Mouse (Mus musculus): ENCODE data around the gene Syt14.

Gene Syt14

GRCm38 (mm10) chr1:192993491-192993890, 42.1 kb downstream of the Syt14 start:
- DNase-seq (ENCODE audit: low read depth, low spot score): no peak

GRCm38 (mm10) chr1:192987203-192987602, 48.4 kb downstream of the Syt14 start:
- DNase-seq (ENCODE audit: low read depth, low spot score): no peak

- no peak for DNase-seq (ENCODE audit: low read depth, low spot score)
These were observed 49.1 kb downstream of the Syt14 start for GRCm38 (mm10) chr1:192986481-192986880.

GRCm38 (mm10) chr1:192984333-192984732, 51.2 kb downstream of the Syt14 start:
- DNase-seq (ENCODE audit: low read depth, low spot score): no peak

DNA sequence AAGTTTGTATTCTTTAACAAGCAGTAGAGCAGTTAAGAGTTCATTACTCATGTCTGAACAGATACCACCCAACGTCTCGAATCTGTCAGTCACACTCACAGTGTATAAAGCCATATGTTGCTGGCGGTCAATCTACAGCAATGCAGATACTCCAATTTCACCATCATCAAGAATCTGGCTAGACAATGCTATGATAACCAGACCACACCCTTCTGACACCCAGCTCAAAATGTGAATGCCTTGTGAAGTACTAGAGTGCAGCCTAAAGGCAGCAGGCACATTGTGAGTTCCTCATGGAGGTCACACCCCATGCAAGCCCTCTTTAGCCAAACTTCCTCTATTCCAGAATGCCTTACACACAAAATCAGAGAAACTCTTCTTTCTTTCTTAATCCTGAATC, 53.9 kb downstream of the Syt14 start:
- no peak for DNase-seq (ENCODE audit: low read depth, low spot score)

GRCm38 (mm10) chr1:192981120-192981519, 54.5 kb downstream of the Syt14 start:
- no peak for DNase-seq (ENCODE audit: low read depth, low spot score)

DNA sequence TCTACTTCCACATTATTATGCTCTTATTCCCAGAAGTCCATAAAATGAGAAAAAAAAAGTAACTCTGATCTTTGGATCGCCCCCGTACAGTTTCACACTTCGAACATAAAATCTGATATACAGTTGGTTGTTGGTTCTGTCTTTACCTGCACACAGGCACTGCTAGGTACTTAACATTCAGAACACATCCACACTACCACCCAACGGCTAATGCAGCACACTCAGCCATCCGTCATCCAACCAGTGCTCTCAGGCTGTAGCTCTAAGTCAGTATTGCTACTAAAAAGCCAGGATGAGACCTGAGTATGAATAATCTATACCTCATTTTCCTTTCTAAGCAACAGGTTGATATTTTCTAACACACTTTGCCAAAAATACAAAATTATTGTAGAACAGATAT, 73.3 kb downstream of the Syt14 start:
- no peak for DNase-seq (ENCODE audit: low read depth, low spot score)

DNA sequence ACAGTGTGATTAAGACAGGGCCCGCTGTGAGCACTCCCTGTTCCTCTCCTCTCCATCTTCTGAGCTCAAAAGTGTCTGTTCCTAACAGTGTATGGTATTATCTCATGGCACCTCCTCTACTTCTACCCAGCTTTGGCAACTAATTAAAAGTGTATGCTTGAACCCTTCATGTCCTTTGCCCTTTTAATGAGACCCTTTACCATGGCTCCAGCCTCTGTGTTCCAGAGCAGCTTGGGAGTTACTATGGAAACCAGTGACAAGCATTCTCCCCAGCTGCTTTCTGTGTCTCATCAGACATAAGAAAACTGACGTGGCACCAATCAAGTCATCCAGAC, 87.8 kb downstream of the Syt14 start:
- DNase-seq (ENCODE audit: low read depth, low spot score): no peak

DNA sequence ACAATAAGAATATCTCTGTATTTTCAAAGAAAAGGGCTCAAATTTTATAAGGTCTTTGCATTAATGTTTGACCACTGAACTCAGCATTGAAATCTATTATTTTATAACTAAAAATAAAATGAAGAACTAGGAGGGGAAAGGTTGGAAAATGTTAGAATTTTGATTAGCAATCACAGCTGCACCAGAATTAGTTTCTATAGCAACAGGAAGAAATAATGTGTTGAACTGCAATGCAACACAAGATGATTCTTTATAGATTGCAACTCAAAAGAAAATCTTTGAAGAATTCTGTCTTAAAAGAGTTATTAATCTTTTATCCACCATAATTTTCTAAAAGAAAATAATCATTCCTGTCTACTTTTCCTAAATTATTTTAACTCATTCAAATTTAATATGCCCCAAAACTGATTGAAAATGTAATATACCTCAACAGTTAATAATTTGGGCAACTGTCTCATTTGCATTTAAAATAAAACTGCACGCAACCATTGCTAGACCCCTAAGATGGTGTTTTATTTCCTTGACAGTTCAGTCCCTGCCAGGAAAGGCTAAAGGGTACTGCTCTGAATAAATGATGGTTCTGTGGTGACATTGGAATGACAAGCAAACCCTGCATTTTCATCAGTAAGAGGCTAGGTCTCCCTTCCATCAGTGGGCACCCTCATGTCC, 88.3 kb downstream of the Syt14 start:
- DNase-seq (ENCODE audit: low read depth, low spot score): no peak

DNA sequence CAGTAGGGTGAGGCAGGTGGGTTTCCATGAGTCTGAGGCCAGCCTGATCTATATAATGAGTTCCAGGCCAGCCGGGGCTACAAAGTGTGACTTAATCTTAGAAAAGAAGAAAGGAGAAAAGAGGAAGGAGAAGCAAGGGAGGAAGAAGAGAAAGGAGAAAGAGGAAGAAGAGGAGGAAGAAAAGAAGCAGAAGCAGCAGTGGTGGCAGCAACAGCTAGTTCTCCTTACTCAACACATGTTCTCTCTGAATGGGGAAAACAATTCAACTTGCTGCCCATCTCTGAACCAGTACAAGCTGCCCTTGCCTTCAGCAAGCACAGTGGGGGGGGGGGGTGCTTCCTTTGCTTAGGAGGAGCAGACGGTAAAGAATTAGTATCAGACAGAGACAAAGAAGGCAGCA, 96.5 kb downstream of the Syt14 start:
- no peak for DNase-seq (ENCODE audit: low read depth, low spot score)

DNA sequence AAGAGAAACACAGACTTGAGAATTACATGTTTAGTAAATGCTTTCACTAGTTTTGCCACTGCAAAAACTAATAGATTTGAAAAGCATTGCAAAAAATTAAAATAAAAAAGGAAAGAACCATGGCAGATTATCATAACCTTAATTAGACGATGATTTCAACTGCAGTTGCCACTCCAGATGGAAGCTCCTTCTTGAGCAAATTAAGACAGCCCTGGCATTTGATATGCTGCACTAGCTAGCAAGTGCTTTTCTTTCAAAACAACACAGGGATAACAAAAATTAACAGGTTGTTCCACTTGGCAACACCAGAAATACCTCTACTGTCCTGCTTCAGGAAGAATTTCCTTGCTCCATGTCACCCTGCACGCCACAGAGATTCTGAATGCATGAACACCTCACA, 97.6 kb downstream of the Syt14 start:
- DNase-seq (ENCODE audit: low read depth, low spot score): no peak

DNA sequence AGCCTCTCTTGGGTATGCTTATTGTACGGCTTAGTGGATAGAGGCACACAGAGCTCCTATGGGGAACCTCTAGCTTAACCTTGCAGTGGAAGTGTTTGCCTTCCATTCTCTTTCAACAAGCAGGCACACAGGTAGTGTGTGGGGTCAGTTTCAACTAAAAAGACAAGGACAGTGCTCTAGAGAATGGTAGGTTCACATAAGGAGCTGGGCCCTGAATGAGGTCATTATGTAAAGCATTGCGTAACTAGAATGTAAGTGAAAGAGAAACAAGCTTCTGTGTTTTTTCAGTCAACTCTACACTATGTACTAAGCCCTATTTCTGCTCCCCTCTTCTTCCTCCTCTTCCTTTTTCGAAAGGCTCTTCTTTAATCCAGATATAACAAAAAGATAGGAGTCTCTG, 103.8 kb downstream of the Syt14 start:
- DNase-seq (ENCODE audit: low read depth, low spot score): no peak

DNA sequence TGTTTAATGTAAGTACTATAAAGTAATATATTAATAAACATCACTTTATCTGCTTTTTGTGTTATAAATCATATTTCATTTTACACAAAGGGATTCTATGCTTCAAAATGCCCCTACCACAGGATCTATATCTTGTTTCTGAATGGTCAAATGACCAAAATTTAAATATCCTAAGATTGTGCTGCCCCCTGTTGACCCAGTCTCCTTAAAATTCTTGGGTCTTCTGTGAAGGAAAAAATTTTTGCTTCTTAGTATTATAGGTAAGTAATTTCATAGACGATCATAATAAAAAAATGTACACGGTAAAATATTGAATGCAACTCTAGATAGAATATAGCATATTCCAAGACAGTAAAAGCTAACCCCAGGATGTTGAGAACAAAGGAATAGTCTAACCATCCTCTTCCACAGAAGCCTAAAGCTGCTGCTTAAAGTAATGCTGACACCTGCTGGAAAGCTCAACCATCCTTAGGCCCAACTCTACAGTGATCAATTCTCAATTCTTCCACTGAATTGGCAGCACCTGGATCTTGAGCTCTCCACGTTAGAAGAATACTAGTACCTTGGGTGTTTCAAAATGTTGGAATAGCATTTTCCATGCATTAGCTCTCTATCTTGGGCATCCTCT, 123.4 kb downstream of the Syt14 start:
- peak; percentile 9 for DNase-seq (ENCODE audit: low read depth, low spot score)

- DNase-seq (ENCODE audit: low read depth, low spot score): no peak
These were observed 134.1 kb downstream of the Syt14 start for GRCm38 (mm10) chr1:192901516-192901915.

- DNase-seq (ENCODE audit: low read depth, low spot score): no peak
These were observed 134.7 kb downstream of the Syt14 start for GRCm38 (mm10) chr1:192900913-192901312.

- no peak for DNase-seq (ENCODE audit: low read depth, low spot score)
These were observed 136.8 kb downstream of the Syt14 start for GRCm38 (mm10) chr1:192898742-192899141.

DNA sequence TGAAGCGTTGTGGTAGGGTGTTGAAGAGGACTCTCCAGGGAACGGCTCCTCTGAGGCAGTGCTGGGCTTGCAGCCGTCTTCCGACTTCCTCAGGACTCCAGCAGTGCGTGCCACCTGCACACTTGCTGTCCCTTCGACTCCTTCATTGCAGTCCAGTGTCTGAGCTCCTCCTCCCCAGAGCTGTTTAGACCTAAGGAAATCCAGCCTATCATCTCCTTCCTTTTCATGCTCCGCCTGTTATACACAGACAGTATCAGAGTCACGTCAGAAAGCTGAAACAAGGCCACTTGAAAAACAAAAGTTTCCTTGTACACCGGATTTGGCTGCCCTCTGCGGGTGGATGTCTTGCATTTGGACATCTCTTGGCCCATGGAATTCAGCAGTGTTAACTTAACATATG, 138.4 kb downstream of the Syt14 start:
- no peak for DNase-seq (ENCODE audit: low read depth, low spot score)

DNA sequence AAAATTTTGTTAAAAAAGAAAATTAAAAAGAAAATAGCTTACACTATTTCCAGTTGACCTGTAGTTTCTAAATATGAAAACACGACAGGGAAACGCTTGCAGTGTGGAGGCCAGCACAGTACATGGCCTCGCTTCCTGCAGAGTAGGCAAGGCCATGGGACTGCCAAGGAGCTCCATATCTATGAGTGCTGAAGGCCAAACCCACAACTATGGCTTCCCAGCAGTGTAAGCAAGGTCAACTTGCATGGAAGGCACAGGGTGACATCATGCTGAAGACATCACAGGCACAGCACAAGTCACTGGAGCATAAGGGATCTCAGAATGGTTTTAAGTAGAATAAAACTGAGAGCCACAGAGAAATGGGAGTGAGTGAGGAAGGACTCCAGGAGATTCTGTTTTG, 139.5 kb downstream of the Syt14 start:
- no peak for DNase-seq (ENCODE audit: low read depth, low spot score)

- no peak for DNase-seq (ENCODE audit: low read depth, low spot score)
These were observed 144.9 kb downstream of the Syt14 start for GRCm38 (mm10) chr1:192890716-192891115.

DNA sequence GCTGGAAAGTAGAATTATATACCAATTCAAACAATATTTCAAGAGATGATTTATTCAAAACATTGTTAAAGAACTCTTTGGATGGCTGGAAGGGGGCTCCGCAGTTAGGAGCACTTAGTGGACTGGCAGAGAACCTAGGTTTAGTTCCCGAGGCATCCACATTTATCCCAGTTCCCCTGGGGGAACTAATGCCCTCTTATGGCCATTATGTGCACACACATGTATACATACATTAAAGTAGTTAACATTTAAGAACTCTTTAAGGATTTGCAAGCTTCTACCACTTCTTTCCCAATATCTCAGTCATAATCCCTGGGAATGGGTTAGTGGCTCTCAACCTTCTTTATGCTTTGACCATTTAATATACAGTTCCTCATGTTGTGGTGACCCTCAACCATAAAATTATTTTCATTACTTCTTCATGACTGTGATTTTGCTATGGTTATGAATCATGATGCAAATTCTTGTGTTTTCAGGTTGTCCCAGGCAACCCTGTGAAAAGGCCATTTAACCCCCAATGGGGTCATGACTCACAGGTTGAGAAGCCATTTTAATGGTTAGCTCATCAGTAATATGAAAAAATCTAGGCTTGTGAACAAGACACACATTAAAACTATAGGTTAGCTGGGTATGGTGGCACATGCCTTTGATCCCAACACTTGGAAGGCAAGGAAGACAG, 152.8 kb downstream of the Syt14 start:
- no peak for DNase-seq (ENCODE audit: low read depth, low spot score)

DNA sequence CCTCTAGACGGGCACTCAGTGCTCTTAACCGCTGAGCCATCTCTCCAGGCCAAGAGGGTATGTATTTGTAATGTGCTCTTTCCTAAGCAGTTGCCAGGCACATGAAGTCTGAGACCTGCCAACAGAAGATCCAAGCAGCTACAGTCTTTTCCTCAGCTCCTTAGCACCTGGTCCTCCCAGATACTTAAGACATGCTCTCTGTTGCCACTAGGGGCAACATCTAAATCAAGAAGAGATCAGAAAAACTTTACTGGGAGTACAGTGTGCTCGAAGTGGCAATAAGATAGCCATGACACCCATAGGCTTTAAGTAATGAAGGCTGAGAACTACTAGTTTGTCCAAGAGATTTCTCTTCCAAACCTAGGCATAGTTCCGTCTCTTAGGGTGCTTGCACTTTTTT, 155.4 kb downstream of the Syt14 start:
- DNase-seq (ENCODE audit: low read depth, low spot score): peak; percentile 3

DNA sequence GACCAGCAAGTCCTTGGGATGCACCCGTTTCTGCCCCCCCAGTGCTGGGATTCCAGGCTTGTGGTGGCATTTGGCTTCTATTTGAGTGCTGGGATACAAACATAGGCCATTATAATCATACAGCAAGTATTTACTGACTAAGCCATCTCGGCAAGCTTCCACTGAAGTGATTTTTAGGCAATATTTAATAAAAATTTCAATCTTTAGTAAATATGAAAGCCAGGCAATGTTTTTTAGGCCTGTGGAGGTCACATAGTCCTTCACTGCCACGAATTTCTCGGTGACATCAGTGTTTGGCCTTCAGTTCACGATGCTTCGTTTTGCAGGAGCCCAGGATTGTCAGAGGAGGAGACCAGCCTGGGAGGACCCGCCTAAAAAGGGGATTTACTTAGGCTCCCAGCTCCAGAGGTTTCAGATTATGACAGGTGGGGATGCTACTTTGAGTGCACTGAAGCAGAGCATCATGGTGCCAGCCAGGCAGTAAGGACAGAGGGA, 156.4 kb downstream of the Syt14 start:
- DNase-seq (ENCODE audit: low read depth, low spot score): no peak

- DNase-seq (ENCODE audit: low read depth, low spot score): no peak
These were observed 162.7 kb downstream of the Syt14 start for GRCm38 (mm10) chr1:192872841-192873240.
